Mouse (Mus musculus) forebrain, embryonic 16.5 days (tissue): ENCODE data around the gene Pxylp1. TPM values are rescaled to one million over a fixed set of nuclear protein-coding genes. Genes with fewer than 3 reads are reported as not detected.

Source experiments
- ATAC-seq: fragments of 200-750 bp; cut with Nextera tagmentation; 2 replicates; pipeline ENCODE4 v1.8.0; 2017; ENCODE audit warnings: mild to moderate bottlenecking, moderate library complexity
- H3K27ac ChIP-seq: fragments of 300-500 bp; sonication (generic); 2 replicates; pipeline ENCODE4 v1.5.1; 2014; ENCODE audit warnings: low read length, control low read depth
- H3K27me3 ChIP-seq: fragments of 300-500 bp; sonication (generic); replicated peaks from 2 replicates; pipeline ENCODE4 v1.6.1; 2014; ENCODE audit warnings: low read length; ENCODE audit not compliant: control insufficient read depth, insufficient read depth
- H3K36me3 ChIP-seq: fragments of 300-500 bp; sonication (generic); 2 replicates; pipeline ENCODE4 v1.6.1; 2014; ENCODE audit not compliant: control insufficient read depth, insufficient read depth
- H3K4me1 ChIP-seq: fragments of 300-500 bp; sonication (generic); replicated peaks from 2 replicates; pipeline ENCODE4 v1.6.1; 2014; ENCODE audit warnings: low read length; ENCODE audit not compliant: control insufficient read depth, insufficient read depth
- H3K4me2 ChIP-seq: fragments of 300-500 bp; sonication (generic); 2 replicates; pipeline ENCODE4 v1.6.1; 2014; ENCODE audit warnings: mild to moderate bottlenecking, low read length, control low read depth
- H3K4me3 ChIP-seq: fragments of 300-500 bp; sonication (generic); replicated peaks from 2 replicates; pipeline ENCODE4 v1.5.1; 2014; ENCODE audit warnings: mild to moderate bottlenecking, low read length, control low read depth
- H3K9ac ChIP-seq: fragments of 300-500 bp; sonication (generic); replicated peaks from 2 replicates; pipeline ENCODE4 v1.6.1; 2014; ENCODE audit warnings: low read depth, low read length, control low read depth
- H3K9me3 ChIP-seq: fragments of 300-500 bp; sonication (generic); 2 replicates; pipeline ENCODE4 v1.6.1; 2016; ENCODE audit warnings: low read length; ENCODE audit not compliant: control insufficient read depth
- WGBS: fragments of 180-500 bp; shearing (Covaris S2); extraction: QIAGEN DNeasy Blood & Tissue Kit; methylation state at CpG from one replicate; pipeline ENCODE4 v1.1.7; 2014; 5-methylcytosine and 5-hydroxymethylcytosine counted together
- polyA plus RNA-seq: library from polyadenylated mRNA; unstranded; fragments of >200 nt; fragmentation: Nextera tagmentation; extraction: Ambion mirVana; gene quantifications from 2 replicates; pipeline ENCODE4 v1.2.1, GENCODE M21; 2015

The Pxylp1 gene
- polyA plus RNA-seq, 1 experiment from 2014 or later, result 33.3 TPM

GRCm38 (mm10) chr9:96794601-96795000, 97.9 kb downstream of the Pxylp1 start:
- no peaks in the 10 kb centered on the region for H3K27me3 ChIP-seq
- H3K4me3 ChIP-seq, result no peak overlapping the region
- ATAC-seq, result no peak
- no peaks in the 10 kb centered on the region for H3K36me3 ChIP-seq
- H3K9me3 ChIP-seq, result no peaks in the 10 kb centered on the region
- H3K4me1 ChIP-seq, result 0 out of 2 replicates have a peak, but pooled peaks cover 2% of the 10 kb centered on the region
- H3K27ac ChIP-seq, result no peak overlapping the region
- H3K4me2 ChIP-seq, result no peak overlapping the region
- H3K9ac ChIP-seq, result no peak overlapping the region
- WGBS, result 92% methylated on average over 2 of the region's 2 CpGs

- WGBS, result 79% methylated on average over 2 of the region's 2 CpGs
Observed at GRCm38 (mm10) chr9:96792543-96792942, 99.9 kb downstream of the Pxylp1 start.

GRCm38 (mm10) chr9:96790389-96791007, 102.0 kb downstream of the Pxylp1 start:
- Histone ChIP-seq H3K4me1 (0 out of 2 replicates have a peak, but pooled peaks cover 2% of the 10 kb centered on the region), H3K4me3 (no peak overlapping the region), H3K27ac (no peak overlapping the region), H3K9ac (no peak overlapping the region), H3K9me3 (no peaks in the 10 kb centered on the region), H3K4me2 (no peak overlapping the region), H3K27me3 (no peaks in the 10 kb centered on the region), H3K36me3 (no peaks in the 10 kb centered on the region)
- no peak for ATAC-seq
- 46% methylated on average over 4 of the region's 4 CpGs for WGBS

More at GRCm38 (mm10) chr9:96792543-96792942, 99.9 kb downstream of the Pxylp1 start:
- no peak overlapping the region for H3K9ac ChIP-seq
- H3K27me3 ChIP-seq, result no peaks in the 10 kb centered on the region
- H3K27ac ChIP-seq, result no peak overlapping the region
- H3K36me3 ChIP-seq, result no peaks in the 10 kb centered on the region
- ATAC-seq, result no peak
- H3K4me3 ChIP-seq, result no peak overlapping the region
- H3K4me1 ChIP-seq, result 0 out of 2 replicates have a peak, but pooled peaks cover 2% of the 10 kb centered on the region
- H3K9me3 ChIP-seq, result no peaks in the 10 kb centered on the region
- H3K4me2 ChIP-seq, result no peak overlapping the region

GRCm38 (mm10) chr9:96789906-96790305, 102.6 kb downstream of the Pxylp1 start:
- no peaks in the 10 kb centered on the region for H3K36me3 ChIP-seq
- H3K27me3 ChIP-seq, result no peaks in the 10 kb centered on the region
- H3K27ac ChIP-seq, result no peak overlapping the region
- H3K9me3 ChIP-seq, result no peaks in the 10 kb centered on the region
- ATAC-seq, result no peak
- no peak overlapping the region for H3K4me3 ChIP-seq
- 63% methylated on average over 3 of the region's 3 CpGs for WGBS
- H3K4me2 ChIP-seq, result no peak overlapping the region
- no peak overlapping the region for H3K9ac ChIP-seq
- no peaks in the 10 kb centered on the region for H3K4me1 ChIP-seq

- Histone ChIP-seq H3K4me1 (no peaks in the 10 kb centered on the region), H3K4me2 (no peak overlapping the region), H3K27me3 (no peaks in the 10 kb centered on the region), H3K36me3 (no peaks in the 10 kb centered on the region), H3K9me3 (no peaks in the 10 kb centered on the region), H3K4me3 (no peak overlapping the region), H3K9ac (no peak overlapping the region), H3K27ac (no peak overlapping the region)
- ATAC-seq, result no peak
- WGBS, result 90% methylated on average over 10 of the region's 10 CpGs
Observed at GRCm38 (mm10) chr9:96787797-96788196, 104.7 kb downstream of the Pxylp1 start.

- H3K4me1 ChIP-seq, result no peaks in the 10 kb centered on the region
- 70% methylated on average over 9 of the region's 9 CpGs for WGBS
- no peaks in the 10 kb centered on the region for H3K27me3 ChIP-seq
- H3K9ac ChIP-seq, result no peak overlapping the region
- H3K4me2 ChIP-seq, result no peak overlapping the region
- no peak for ATAC-seq
- no peaks in the 10 kb centered on the region for H3K9me3 ChIP-seq
- H3K27ac ChIP-seq, result no peak overlapping the region
- no peaks in the 10 kb centered on the region for H3K36me3 ChIP-seq
- no peak overlapping the region for H3K4me3 ChIP-seq
Observed at GRCm38 (mm10) chr9:96785871-96786342, 106.6 kb downstream of the Pxylp1 start.

GRCm38 (mm10) chr9:96785187-96785586, 107.3 kb downstream of the Pxylp1 start:
- 78% methylated on average over 3 of the region's 3 CpGs for WGBS
- no peak overlapping the region for H3K27ac ChIP-seq
- no peaks in the 10 kb centered on the region for H3K4me1 ChIP-seq
- H3K9ac ChIP-seq, result no peak overlapping the region
- ATAC-seq, result no peak
- no peak overlapping the region for H3K4me2 ChIP-seq
- H3K27me3 ChIP-seq, result no peaks in the 10 kb centered on the region
- no peaks in the 10 kb centered on the region for H3K9me3 ChIP-seq
- H3K4me3 ChIP-seq, result no peak overlapping the region
- H3K36me3 ChIP-seq, result no peaks in the 10 kb centered on the region

- WGBS, result 90% methylated on average over 9 of the region's 9 CpGs
- Histone ChIP-seq H3K4me1 (no peaks in the 10 kb centered on the region), H3K4me2 (no peak overlapping the region), H3K9ac (no peak overlapping the region), H3K27me3 (no peaks in the 10 kb centered on the region), H3K27ac (no peak overlapping the region), H3K36me3 (no peaks in the 10 kb centered on the region), H3K9me3 (no peaks in the 10 kb centered on the region), H3K4me3 (no peak overlapping the region)
- ATAC-seq, result no peak
Observed at GRCm38 (mm10) chr9:96783667-96784066, 108.8 kb downstream of the Pxylp1 start.

- no peak overlapping the region for H3K4me3 ChIP-seq
- H3K27me3 ChIP-seq, result no peaks in the 10 kb centered on the region
- H3K36me3 ChIP-seq, result no peaks in the 10 kb centered on the region
- H3K9ac ChIP-seq, result no peak overlapping the region
- no peak overlapping the region for H3K27ac ChIP-seq
- H3K9me3 ChIP-seq, result no peaks in the 10 kb centered on the region
- H3K4me1 ChIP-seq, result no peaks in the 10 kb centered on the region
- no peak for ATAC-seq
- WGBS, result 79% methylated on average over 5 of the region's 5 CpGs
- H3K4me2 ChIP-seq, result no peak overlapping the region
Observed at GRCm38 (mm10) chr9:96783258-96783657, 109.2 kb downstream of the Pxylp1 start.

- no peak overlapping the region for H3K9ac ChIP-seq
- no peak overlapping the region for H3K27ac ChIP-seq
- no peaks in the 10 kb centered on the region for H3K4me1 ChIP-seq
- WGBS, result 83% methylated on average over 8 of the region's 8 CpGs
- H3K4me3 ChIP-seq, result no peak overlapping the region
- no peaks in the 10 kb centered on the region for H3K27me3 ChIP-seq
- no peaks in the 10 kb centered on the region for H3K9me3 ChIP-seq
- H3K4me2 ChIP-seq, result no peak overlapping the region
- no peaks in the 10 kb centered on the region for H3K36me3 ChIP-seq
- no peak for ATAC-seq
Observed at GRCm38 (mm10) chr9:96782062-96782461, 110.4 kb downstream of the Pxylp1 start.
